Mouse (Mus musculus): ENCODE data around the gene Gphn. TPM values are rescaled to one million over a fixed set of nuclear protein-coding genes. Genes with fewer than 3 reads are reported as not detected.

The Gphn gene
- polyA plus RNA-seq, 1 experiment = 6.1 TPM

- H3K4me3 ChIP-seq (ENCODE audit: insufficient read depth, poor library complexity, severe bottlenecking) = peak overlapping the region; percentile 85
- no peaks in the 10 kb centered on the region for H3K36me3 ChIP-seq (ENCODE audit: control insufficient read depth, insufficient read depth)
- H3K79me3 ChIP-seq (ENCODE audit: low read depth) = peaks cover 4% of the 10 kb centered on the region
- peak overlapping the region; percentile 69 for H3ac ChIP-seq (ENCODE audit: control insufficient read depth, insufficient read length, low read depth)
- H3K79me2 ChIP-seq (ENCODE audit: control insufficient read depth, insufficient read depth) = peaks cover 25% of the 10 kb centered on the region
- TF ChIP-seq MAX (IDR thresholded peaks at IDR 0.05) (no peak), MYOG (IDR thresholded peaks at IDR 0.05; ENCODE audit: control insufficient read depth, extremely low read depth, insufficient read length) (no peak), MYOD1 (IDR thresholded peaks at IDR 0.05; ENCODE audit: control insufficient read depth, insufficient read length, low read depth) (no peak), FOSL1 (IDR thresholded peaks at IDR 0.05; ENCODE audit: insufficient read depth, low read length, poor library complexity, severe bottlenecking) (no peak), CTCF (IDR thresholded peaks at IDR 0.05; ENCODE audit: control insufficient read depth, insufficient read depth, insufficient read length) (no peak), USF1 (IDR thresholded peaks at IDR 0.05; ENCODE audit: low read depth) (no peak), CEBPB (IDR thresholded peaks at IDR 0.05; ENCODE audit: low read depth) (no peak)
- no peaks in the 10 kb centered on the region for H3K27me3 ChIP-seq (ENCODE audit: control insufficient read depth, insufficient read depth, insufficient read length)
Measured at GRCm38 (mm10) chr12:78226519-78226875, 318 bp downstream of the Gphn start.

DNA sequence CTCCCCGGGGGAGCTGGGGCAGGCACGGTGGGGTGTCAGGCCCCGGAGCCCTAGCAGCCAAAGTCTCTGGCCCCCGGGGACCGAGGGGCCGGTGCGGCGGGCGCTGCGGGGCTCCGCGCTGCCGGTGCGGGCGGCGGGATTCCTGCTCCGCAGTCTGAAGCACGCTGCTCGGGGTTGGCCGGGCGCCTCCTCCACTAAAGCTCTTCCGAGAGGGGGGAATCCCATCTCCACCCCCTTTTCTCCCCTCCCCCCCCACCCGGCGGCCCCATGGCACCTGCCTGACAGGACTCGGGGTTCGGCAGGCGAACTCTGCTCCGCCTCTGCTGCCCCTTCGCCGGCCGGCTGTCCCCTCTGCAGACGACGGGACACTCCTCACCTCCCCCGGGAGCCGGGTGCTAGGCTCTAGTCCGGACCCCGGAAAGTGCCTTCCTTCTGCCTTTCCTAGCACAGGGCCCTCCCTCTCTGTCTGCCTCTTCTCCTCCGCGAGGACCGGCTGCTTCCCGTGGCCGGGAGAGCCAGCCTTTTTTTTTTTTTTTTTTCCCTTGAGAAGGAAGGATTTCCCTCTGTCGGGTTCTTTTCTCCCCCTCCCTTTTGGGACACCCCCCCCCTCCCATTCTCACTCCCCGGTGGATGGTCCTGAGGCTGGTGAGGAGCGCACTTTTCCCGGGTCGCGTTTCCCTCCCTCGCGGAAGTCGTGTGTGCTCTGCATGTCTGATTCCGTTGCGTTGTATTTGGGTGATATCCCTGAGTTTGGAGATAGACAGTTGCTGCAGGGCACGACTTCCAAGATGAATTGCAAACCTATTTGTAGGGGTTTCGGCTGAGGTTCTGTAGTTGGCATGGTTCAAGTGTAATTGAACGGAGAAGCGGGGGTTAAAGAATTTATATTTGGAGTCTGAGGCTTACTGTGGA, 1.1 kb downstream of the Gphn start:
- Histone ChIP-seq H3K4me3 (ENCODE audit: insufficient read depth, poor library complexity, severe bottlenecking) (peak overlapping the region; percentile 85), H3K36me3 (ENCODE audit: control insufficient read depth, insufficient read depth) (no peaks in the 10 kb centered on the region), H3K79me2 (ENCODE audit: control insufficient read depth, insufficient read depth) (peaks cover 25% of the 10 kb centered on the region), H3K79me3 (ENCODE audit: low read depth) (peaks cover 4% of the 10 kb centered on the region), H3ac (ENCODE audit: control insufficient read depth, insufficient read length, low read depth) (peak overlapping the region; percentile 69), H3K27me3 (ENCODE audit: control insufficient read depth, insufficient read depth, insufficient read length) (no peaks in the 10 kb centered on the region)
- TF ChIP-seq MYOD1 (IDR thresholded peaks at IDR 0.05; ENCODE audit: control insufficient read depth, insufficient read length, low read depth) = no peak
- TF ChIP-seq MAX (IDR thresholded peaks at IDR 0.05) = no peak
- no peak for TF ChIP-seq CTCF (IDR thresholded peaks at IDR 0.05; ENCODE audit: control insufficient read depth, insufficient read depth, insufficient read length)
- TF ChIP-seq CEBPB (IDR thresholded peaks at IDR 0.05; ENCODE audit: low read depth) = no peak
- no peak for TF ChIP-seq USF1 (IDR thresholded peaks at IDR 0.05; ENCODE audit: low read depth)
- TF ChIP-seq MYOG (IDR thresholded peaks at IDR 0.05; ENCODE audit: control insufficient read depth, extremely low read depth, insufficient read length) = no peak
- TF ChIP-seq FOSL1 (IDR thresholded peaks at IDR 0.05; ENCODE audit: insufficient read depth, low read length, poor library complexity, severe bottlenecking) = no peak

DNA sequence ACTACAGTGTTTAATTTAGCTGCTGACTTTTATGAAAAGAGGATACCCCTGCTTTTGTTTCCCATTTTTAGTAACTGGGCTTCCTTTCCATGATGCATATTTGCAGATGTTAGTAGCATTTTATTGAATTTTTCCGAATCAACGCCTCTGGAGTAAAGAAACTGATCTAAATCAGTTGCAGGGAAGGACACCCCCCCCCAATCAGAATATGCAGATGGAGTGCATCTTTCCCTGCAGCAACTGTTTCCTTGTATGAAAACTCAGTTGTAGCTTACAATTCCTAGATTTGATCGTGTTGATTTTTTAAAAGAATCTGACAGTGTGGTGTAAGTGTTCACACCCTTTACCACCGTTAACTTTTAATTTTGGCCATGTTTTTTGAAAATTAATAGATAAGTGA, 2.0 kb downstream of the Gphn start:
- TF ChIP-seq USF1 (IDR thresholded peaks at IDR 0.05; ENCODE audit: low read depth) (no peak), CTCF (IDR thresholded peaks at IDR 0.05; ENCODE audit: control insufficient read depth, insufficient read depth, insufficient read length) (no peak), MAX (IDR thresholded peaks at IDR 0.05) (no peak), FOSL1 (IDR thresholded peaks at IDR 0.05; ENCODE audit: insufficient read depth, low read length, poor library complexity, severe bottlenecking) (no peak), MYOG (IDR thresholded peaks at IDR 0.05; ENCODE audit: control insufficient read depth, extremely low read depth, insufficient read length) (no peak), CEBPB (IDR thresholded peaks at IDR 0.05; ENCODE audit: low read depth) (no peak), MYOD1 (IDR thresholded peaks at IDR 0.05; ENCODE audit: control insufficient read depth, insufficient read length, low read depth) (no peak)
- peaks cover 4% of the 10 kb centered on the region for H3K79me3 ChIP-seq (ENCODE audit: low read depth)
- peak overlapping the region; percentile 85 for H3K4me3 ChIP-seq (ENCODE audit: insufficient read depth, poor library complexity, severe bottlenecking)
- no peak overlapping the region for H3ac ChIP-seq (ENCODE audit: control insufficient read depth, insufficient read length, low read depth)
- H3K27me3 ChIP-seq (ENCODE audit: control insufficient read depth, insufficient read depth, insufficient read length) = no peaks in the 10 kb centered on the region
- H3K36me3 ChIP-seq (ENCODE audit: control insufficient read depth, insufficient read depth) = no peaks in the 10 kb centered on the region
- H3K79me2 ChIP-seq (ENCODE audit: control insufficient read depth, insufficient read depth) = peaks cover 29% of the 10 kb centered on the region

DNA sequence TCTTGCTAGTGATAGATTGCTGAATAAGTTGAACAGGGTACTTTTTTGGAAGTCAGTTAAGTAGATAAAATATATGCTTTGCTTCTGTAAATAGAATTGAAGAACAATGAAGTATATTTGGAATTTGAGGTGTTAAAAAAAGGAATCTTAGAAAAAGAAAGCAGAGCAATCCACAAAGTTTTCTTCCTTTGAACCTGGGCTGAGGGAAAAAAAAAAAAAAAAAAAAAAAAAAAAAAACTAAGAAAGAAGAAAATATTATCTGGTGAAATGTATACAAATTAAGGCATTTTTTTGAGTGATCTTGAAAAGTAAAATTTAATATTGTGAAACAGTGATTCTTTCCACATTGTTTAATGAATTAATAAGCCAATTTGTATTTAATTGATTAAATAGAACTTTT, 6.4 kb downstream of the Gphn start:
- TF ChIP-seq CTCF (IDR thresholded peaks at IDR 0.05; ENCODE audit: control insufficient read depth, insufficient read depth, insufficient read length) (no peak), FOSL1 (IDR thresholded peaks at IDR 0.05; ENCODE audit: insufficient read depth, low read length, poor library complexity, severe bottlenecking) (no peak), USF1 (IDR thresholded peaks at IDR 0.05; ENCODE audit: low read depth) (no peak), CEBPB (IDR thresholded peaks at IDR 0.05; ENCODE audit: low read depth) (no peak), MYOD1 (IDR thresholded peaks at IDR 0.05; ENCODE audit: control insufficient read depth, insufficient read length, low read depth) (no peak), MYOG (IDR thresholded peaks at IDR 0.05; ENCODE audit: control insufficient read depth, extremely low read depth, insufficient read length) (no peak), MAX (IDR thresholded peaks at IDR 0.05) (no peak)
- Histone ChIP-seq H3K79me3 (ENCODE audit: low read depth) (peaks cover 4% of the 10 kb centered on the region), H3K27me3 (ENCODE audit: control insufficient read depth, insufficient read depth, insufficient read length) (no peaks in the 10 kb centered on the region), H3K36me3 (ENCODE audit: control insufficient read depth, insufficient read depth) (no peaks in the 10 kb centered on the region), H3K79me2 (ENCODE audit: control insufficient read depth, insufficient read depth) (peaks cover 37% of the 10 kb centered on the region), H3K4me3 (ENCODE audit: insufficient read depth, poor library complexity, severe bottlenecking) (no peak overlapping the region), H3ac (ENCODE audit: control insufficient read depth, insufficient read length, low read depth) (no peak overlapping the region)

GRCm38 (mm10) chr12:78248366-78248765, 22.2 kb downstream of the Gphn start:
- no peaks in the 10 kb centered on the region for H3K36me3 ChIP-seq (ENCODE audit: control insufficient read depth, insufficient read depth)
- H3K79me2 ChIP-seq (ENCODE audit: control insufficient read depth, insufficient read depth) = no peaks in the 10 kb centered on the region
- no peaks in the 10 kb centered on the region for H3K27me3 ChIP-seq (ENCODE audit: control insufficient read depth, insufficient read depth, insufficient read length)
- H3ac ChIP-seq (ENCODE audit: control insufficient read depth, insufficient read length, low read depth) = no peak overlapping the region
- H3K79me3 ChIP-seq (ENCODE audit: low read depth) = no peaks in the 10 kb centered on the region
- H3K4me3 ChIP-seq (ENCODE audit: insufficient read depth, poor library complexity, severe bottlenecking) = no peak overlapping the region
- TF ChIP-seq USF1 (IDR thresholded peaks at IDR 0.05; ENCODE audit: low read depth) (no peak), CTCF (IDR thresholded peaks at IDR 0.05; ENCODE audit: control insufficient read depth, insufficient read depth, insufficient read length) (no peak), MYOG (IDR thresholded peaks at IDR 0.05; ENCODE audit: control insufficient read depth, extremely low read depth, insufficient read length) (no peak), MYOD1 (IDR thresholded peaks at IDR 0.05; ENCODE audit: control insufficient read depth, insufficient read length, low read depth) (no peak), FOSL1 (IDR thresholded peaks at IDR 0.05; ENCODE audit: insufficient read depth, low read length, poor library complexity, severe bottlenecking) (no peak), MAX (IDR thresholded peaks at IDR 0.05) (no peak), CEBPB (IDR thresholded peaks at IDR 0.05; ENCODE audit: low read depth) (no peak)
